Comparison of ENCODE assay signal across 7 mouse cellular contexts in the genomic region with DNA sequence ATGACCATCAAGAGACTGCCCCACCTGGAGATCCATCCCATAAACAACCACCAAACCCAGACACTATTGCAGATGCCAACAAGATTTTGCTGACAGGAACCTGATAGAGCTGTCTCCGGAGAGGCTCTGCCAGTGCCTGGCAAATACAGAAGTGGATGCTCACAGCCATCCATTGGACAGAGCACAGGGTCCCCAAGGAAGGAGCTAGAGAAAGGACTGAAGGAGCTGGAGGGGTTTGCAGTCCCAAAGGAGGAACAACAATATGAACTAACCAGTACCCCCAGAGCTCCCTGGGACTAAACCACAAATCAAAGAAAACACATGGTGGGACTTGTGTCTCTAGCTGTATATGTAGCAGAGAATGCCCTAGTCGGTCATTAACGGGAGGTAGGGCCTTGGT. TPM values are rescaled to one million over a fixed set of nuclear protein-coding genes. Genes with fewer than 3 reads are reported as not detected.
A peak's percentile ranks its signal among the peaks of the same experiment; 100 is the strongest.
DNase-seq lines count a peak whose midpoint lies in the region; ATAC-seq lines count a peak whose summit lies in the region.
"Not testable (repeated sequence)": the region's sequence is repeated elsewhere in the genome, so short reads cannot be mapped to it uniquely, and the experiment has no call there.

No protein-coding gene starts in this region.

- not testable (repeated sequence) for ATAC-seq in forebrain, embryonic 14.5 days; heart, embryonic 16.5 days (replicated peaks; ENCODE audit: extremely low read depth, insufficient read depth, low FRiP score); intestine, embryonic 16.5 days; liver, embryonic 11.5 days (replicated peaks; ENCODE audit: low FRiP score); neural tube, embryonic 11.5 days (ENCODE audit: insufficient read depth, low FRiP score, low TSS enrichment)

- not testable (repeated sequence) for H3K27me3 ChIP-seq in embryonic facial prominence, embryonic 10.5 days (replicated peaks; ENCODE audit: low read depth, poor library complexity, severe bottlenecking); forebrain, embryonic 14.5 days (replicated peaks; ENCODE audit: control insufficient read depth, insufficient read depth, low read length); heart, embryonic 16.5 days (ENCODE audit: control insufficient read depth, insufficient read depth, low read length); intestine, embryonic 16.5 days (replicated peaks; ENCODE audit: control insufficient read depth, insufficient read depth, low read length); liver, embryonic 11.5 days (replicated peaks; ENCODE audit: control insufficient read depth, insufficient read depth, low read length); neural tube, embryonic 11.5 days (ENCODE audit: control insufficient read depth, insufficient read depth, low read length)

- H3K9ac ChIP-seq in forebrain, embryonic 14.5 days (ENCODE audit: low read length); heart, embryonic 16.5 days (ENCODE audit: low read length); intestine, embryonic 16.5 days (ENCODE audit: low read depth, low read length); neural tube, embryonic 11.5 days (ENCODE audit: low read length): not testable (repeated sequence)
- peak overlapping the region; percentile 96; the same call in 1 of the 2 replicates for H3K9ac ChIP-seq in liver, embryonic 11.5 days (ENCODE audit: low read depth, low read length)

- not testable (repeated sequence) for H3K9me3 ChIP-seq in embryonic facial prominence, embryonic 10.5 days; forebrain, embryonic 14.5 days (replicated peaks; ENCODE audit: control insufficient read depth, low read length); heart, embryonic 16.5 days (replicated peaks; ENCODE audit: control insufficient read depth, low read length); intestine, embryonic 16.5 days (ENCODE audit: control insufficient read depth, low read length); liver, embryonic 11.5 days (ENCODE audit: control insufficient read depth, low read length); neural tube, embryonic 11.5 days (ENCODE audit: control insufficient read depth, low read length)

- H3K4me1 ChIP-seq in embryonic facial prominence, embryonic 10.5 days: peaks cover 13% of the 10 kb centered on the region
- not testable (repeated sequence) for H3K4me1 ChIP-seq in forebrain, embryonic 14.5 days (ENCODE audit: control insufficient read depth, insufficient read depth, low read length); intestine, embryonic 16.5 days (ENCODE audit: control insufficient read depth, insufficient read depth, low read length); neural tube, embryonic 11.5 days (ENCODE audit: control insufficient read depth, insufficient read depth, low read length)
- peaks cover 12% of the 10 kb centered on the region for H3K4me1 ChIP-seq in heart, embryonic 16.5 days (ENCODE audit: control insufficient read depth, insufficient read depth, low read length)
- peaks cover 14% of the 10 kb centered on the region for H3K4me1 ChIP-seq in liver, embryonic 11.5 days (replicated peaks; ENCODE audit: control insufficient read depth, insufficient read depth, low read length)

- H3K27ac ChIP-seq in embryonic facial prominence, embryonic 10.5 days (replicated peaks); forebrain, embryonic 14.5 days (ENCODE audit: low read depth, low read length); heart, embryonic 16.5 days (ENCODE audit: low read length); intestine, embryonic 16.5 days (ENCODE audit: low read length); liver, embryonic 11.5 days (ENCODE audit: low read depth, low read length); macrophage; neural tube, embryonic 11.5 days (ENCODE audit: low read depth, low read length): not testable (repeated sequence)

- peaks cover 65% of the 10 kb centered on the region for H3K79me2 ChIP-seq in macrophage (ENCODE audit: inconsistent target)

- H3K36me3 ChIP-seq in embryonic facial prominence, embryonic 10.5 days (replicated peaks): peaks cover 21% of the 10 kb centered on the region
- not testable (repeated sequence) for H3K36me3 ChIP-seq in forebrain, embryonic 14.5 days (ENCODE audit: control insufficient read depth, insufficient read depth, low read length); heart, embryonic 16.5 days (ENCODE audit: control insufficient read depth, insufficient read depth); intestine, embryonic 16.5 days (ENCODE audit: control insufficient read depth, insufficient read depth, low read length); liver, embryonic 11.5 days (ENCODE audit: control insufficient read depth, insufficient read depth, low read length); macrophage (ENCODE audit: inconsistent target); neural tube, embryonic 11.5 days (ENCODE audit: control insufficient read depth, insufficient read depth, low read length)

- H3K4me3 ChIP-seq in embryonic facial prominence, embryonic 10.5 days: peak overlapping the region; percentile 83
- not testable (repeated sequence) for H3K4me3 ChIP-seq in forebrain, embryonic 14.5 days (ENCODE audit: low read depth, low read length); intestine, embryonic 16.5 days (ENCODE audit: low read length); neural tube, embryonic 11.5 days (ENCODE audit: low read depth, low read length)
- peak overlapping the region; percentile 81; the same call in 1 of the 2 replicates for H3K4me3 ChIP-seq in heart, embryonic 16.5 days (ENCODE audit: low read length)
- peak overlapping the region; percentile 88 for H3K4me3 ChIP-seq in liver, embryonic 11.5 days (ENCODE audit: low read depth, low read length)
- peak overlapping the region; percentile 75; the same call in 1 of the 2 replicates for H3K4me3 ChIP-seq in macrophage (ENCODE audit: inconsistent target)

- WGBS in embryonic facial prominence, embryonic 10.5 days: 93% methylated on average over 3 of the region's 3 CpGs
- 94% methylated on average over 3 of the region's 3 CpGs for WGBS in forebrain, embryonic 14.5 days
- 91% methylated on average over 3 of the region's 3 CpGs for WGBS in heart, embryonic 16.5 days
- WGBS in intestine, embryonic 16.5 days: 81% methylated on average over 3 of the region's 3 CpGs
- 70% methylated on average over 3 of the region's 3 CpGs for WGBS in liver, embryonic 11.5 days
- 83% methylated on average over 3 of the region's 3 CpGs for WGBS in macrophage (ENCODE audit: missing documents)
- 98% methylated on average over 3 of the region's 3 CpGs for WGBS in neural tube, embryonic 11.5 days

- not testable (repeated sequence) for DNase-seq in embryonic facial prominence, embryonic 10.5 days (ENCODE audit: low spot score); forebrain, embryonic 14.5 days (ENCODE audit: low spot score); liver, embryonic 11.5 days (ENCODE audit: low spot score); neural tube, embryonic 11.5 days (ENCODE audit: low spot score)

- H3K4me2 ChIP-seq in forebrain, embryonic 14.5 days (ENCODE audit: low read length): peak overlapping the region; percentile 64; the same call in 1 of the 2 replicates
- H3K4me2 ChIP-seq in heart, embryonic 16.5 days (ENCODE audit: low read depth, low read length): peak overlapping the region; percentile 85
- peak overlapping the region; percentile 53 for H3K4me2 ChIP-seq in intestine, embryonic 16.5 days (ENCODE audit: low read depth, low read length)
- peak overlapping the region; percentile 75 for H3K4me2 ChIP-seq in liver, embryonic 11.5 days
- H3K4me2 ChIP-seq in neural tube, embryonic 11.5 days (ENCODE audit: low read depth): peak overlapping the region; percentile 55

RNA-seq across cellular contexts. Expression of a gene that starts 6.6 kb away (rescaled TPM):
- polyA plus RNA-seq in embryonic facial prominence, embryonic 10.5 days (2016; fragmentation: Nextera tagmentation; extraction: Ambion mirVana): 37.7 and 41.4 TPM in 2 replicates
- 35.7 and 47.9 TPM in 2 replicates for polyA plus RNA-seq in forebrain, embryonic 14.5 days (2014; fragmentation: Nextera tagmentation; extraction: Ambion mirVana)
- polyA plus RNA-seq in heart, embryonic 16.5 days (2015; fragmentation: Nextera tagmentation; extraction: Ambion mirVana): 20.7 and 25.6 TPM in 2 replicates
- polyA plus RNA-seq in intestine, embryonic 16.5 days (2015; fragmentation: Nextera tagmentation; extraction: Ambion mirVana): 19.1 and 24.1 TPM in 2 replicates
- 40.6 and 41.9 TPM in 2 replicates for polyA plus RNA-seq in liver, embryonic 11.5 days (2014; fragmentation: Nextera tagmentation; extraction: Ambion mirVana)
- 100 to 1,000 TPM; 490 to 931 (median 683) TPM for total RNA-seq in macrophage (2018; cell fraction: chromatin; rRNA removed)
- total RNA-seq in macrophage (2018; cell fraction: cytosol; rRNA removed): 10 to 100 TPM; 17.0 to 47.8 (median 22.4) TPM
- 100 to 1,000 TPM; 196 to 415 (median 274) TPM for total RNA-seq in macrophage (2018; cell fraction: nucleus; rRNA removed)
- polyA plus RNA-seq in macrophage (2018): 13.6 to 28.1 TPM (median 15.4 TPM) in 3 replicates
- 41.0 and 41.2 TPM in 2 replicates for polyA plus RNA-seq in neural tube, embryonic 11.5 days (2014; fragmentation: Nextera tagmentation; extraction: Ambion mirVana)

RNA-seq across cellular contexts. Expression of a gene that starts 21.7 kb away (rescaled TPM):
- polyA plus RNA-seq in embryonic facial prominence, embryonic 10.5 days (2016; fragmentation: Nextera tagmentation; extraction: Ambion mirVana): 8.6 and 10.5 TPM in 2 replicates
- polyA plus RNA-seq in forebrain, embryonic 14.5 days (2014; fragmentation: Nextera tagmentation; extraction: Ambion mirVana): 9.6 and 11.6 TPM in 2 replicates
- polyA plus RNA-seq in heart, embryonic 16.5 days (2015; fragmentation: Nextera tagmentation; extraction: Ambion mirVana): 9.5 and 10.1 TPM in 2 replicates
- polyA plus RNA-seq in intestine, embryonic 16.5 days (2015; fragmentation: Nextera tagmentation; extraction: Ambion mirVana): 5.2 and 5.3 TPM in 2 replicates
- polyA plus RNA-seq in liver, embryonic 11.5 days (2014; fragmentation: Nextera tagmentation; extraction: Ambion mirVana): 3.4 and 3.5 TPM in 2 replicates
- under 1 TPM in 8 of 26 experiments, not detected in 18; 0.07 to 0.38 (median 0.28) TPM for total RNA-seq in macrophage (2018; cell fraction: chromatin; rRNA removed)
- under 1 TPM in 12 of 26 experiments, not detected in 14; under 0.01 to 0.09 (median 0.05) TPM for total RNA-seq in macrophage (2018; cell fraction: cytosol; rRNA removed)
- total RNA-seq in macrophage (2018; cell fraction: nucleus; rRNA removed): under 1 TPM in 14 of 26 experiments, not detected in 12; 0.06 to 0.49 (median 0.15) TPM
- polyA plus RNA-seq in macrophage (2018): 0.04 TPM in 1 of 3 replicates, not detected in the others
- 14.6 and 15.4 TPM in 2 replicates for polyA plus RNA-seq in neural tube, embryonic 11.5 days (2014; fragmentation: Nextera tagmentation; extraction: Ambion mirVana)
